Mouse (Mus musculus) mature B cell (primary cell): ENCODE data around the gene Tmem63a.
"Not testable (repeated sequence)": the region's sequence is repeated elsewhere in the genome, so short reads cannot be mapped to it uniquely, and the experiment has no call there.

Source experiments
- in situ Hi-C: fragments of 300-500 bp; cut with MboI; formaldehyde crosslinking; loops from 2 replicates; pipeline ENCODE4 v1.14.3; 2019

The Tmem63a gene

GRCm38 (mm10) chr1:180957989-180958388, 15.8 kb downstream of the Tmem63a start:
- in situ Hi-C loops: no loop called here

GRCm38 (mm10) chr1:180958797-180959196, 16.7 kb downstream of the Tmem63a start:
- in situ Hi-C loops: no loop called here

- in situ Hi-C loops: no loop called here
Observed at GRCm38 (mm10) chr1:180965786-180966185, 23.6 kb downstream of the Tmem63a start.

GRCm38 (mm10) chr1:180966542-180966941, 24.4 kb downstream of the Tmem63a start:
- in situ Hi-C loops: no loop called here

GRCm38 (mm10) chr1:180967261-180967660, 25.1 kb downstream of the Tmem63a start:
- in situ Hi-C loops: no loop called here

GRCm38 (mm10) chr1:180972941-180973340, 30.8 kb downstream of the Tmem63a start:
- in situ Hi-C loops: loop anchor here (10.0 kb wide), 1 partner anchor 68 kb away; the partner anchor contains the start of gene Pycr2

GRCm38 (mm10) chr1:180974126-180974746, 32.1 kb downstream of the Tmem63a start:
- in situ Hi-C loops: loop anchor here (10.0 kb wide), 1 partner anchor 69 kb away; the partner anchor contains the start of gene Pycr2

GRCm38 (mm10) chr1:180976110-180976679, 34.1 kb downstream of the Tmem63a start:
- in situ Hi-C loops: loop anchor here (10.0 kb wide), 1 partner anchor 71 kb away; the partner anchor contains the start of gene Pycr2

- in situ Hi-C loops: loop anchor here (10.0 kb wide), 1 partner anchor 75 kb away; the partner anchor contains the start of gene Pycr2
Observed at GRCm38 (mm10) chr1:180979484-180980251, 37.5 kb downstream of the Tmem63a start.

- in situ Hi-C loops: no loop called here
Observed at GRCm38 (mm10) chr1:180980464-180980863, 38.3 kb downstream of the Tmem63a start.

- in situ Hi-C loops: not testable (repeated sequence)
Observed at GRCm38 (mm10) chr1:180981298-180982046, 39.3 kb downstream of the Tmem63a start.

GRCm38 (mm10) chr1:180986701-180987100, 44.6 kb downstream of the Tmem63a start:
- in situ Hi-C loops: no loop called here

- in situ Hi-C loops: no loop called here
Observed at GRCm38 (mm10) chr1:180987759-180988158, 45.6 kb downstream of the Tmem63a start.

GRCm38 (mm10) chr1:180990671-180991070, 48.5 kb downstream of the Tmem63a start:
- in situ Hi-C loops: loop anchor here (5.0 kb wide), 1 partner anchor 47 kb away; no protein-coding TSS in a partner anchor

- in situ Hi-C loops: loop anchor here (5.0 kb wide), 1 partner anchor 45 kb away; no protein-coding TSS in a partner anchor
Observed at GRCm38 (mm10) chr1:180992142-180992541, 50.0 kb downstream of the Tmem63a start.

GRCm38 (mm10) chr1:181000501-181001092, 58.5 kb downstream of the Tmem63a start:
- in situ Hi-C loops: no loop called here

- in situ Hi-C loops: no loop called here
Observed at GRCm38 (mm10) chr1:181001217-181001616, 59.1 kb downstream of the Tmem63a start.

GRCm38 (mm10) chr1:181001621-181002020, 59.5 kb downstream of the Tmem63a start:
- in situ Hi-C loops: no loop called here

- in situ Hi-C loops: no loop called here
Observed at GRCm38 (mm10) chr1:181003790-181004189, 61.6 kb downstream of the Tmem63a start.

- in situ Hi-C loops: no loop called here
Observed at GRCm38 (mm10) chr1:181005331-181005730, 63.2 kb downstream of the Tmem63a start.

- in situ Hi-C loops: no loop called here
Observed at GRCm38 (mm10) chr1:181007831-181008230, 65.7 kb downstream of the Tmem63a start.
